Mouse (Mus musculus) cortical plate, adult 2 months (tissue): ENCODE measurements around the gene B3gat2. TPM values are rescaled to one million over a fixed set of nuclear protein-coding genes. Genes with fewer than 3 reads are reported as not detected.

ENCODE experiments used
- H3K27ac ChIP-seq: fragments of 200-500 bp; 2 replicates; pipeline ENCODE4 v1.5.1; 2012; ENCODE audit warnings: low read length, control low read depth, inconsistent platforms; ENCODE audit not compliant: insufficient read depth
- H3K4me1 ChIP-seq: fragments of 200-500 bp; 2 replicates; pipeline ENCODE4 v1.6.1; 2011; ENCODE audit warnings: low read length; ENCODE audit not compliant: control insufficient read depth, insufficient read depth
- H3K4me3 ChIP-seq: fragments of 200-500 bp; 2 replicates; pipeline ENCODE4 v1.5.1; 2011; ENCODE audit warnings: mild to moderate bottlenecking, low read length, control low read depth; ENCODE audit not compliant: insufficient read depth
- CTCF ChIP-seq: fragments of 200-500 bp; IDR thresholded peaks from 2 replicates; pipeline ENCODE4 v1.5.1; 2011; ENCODE audit warnings: mild to moderate bottlenecking, control low read depth, low read length; ENCODE audit not compliant: insufficient read depth; ENCODE audit errors: extremely low read depth
- POLR2A ChIP-seq: fragments of 200-500 bp; IDR thresholded peaks from 2 replicates; pipeline ENCODE4 v1.6.1; 2011; ENCODE audit warnings: mild to moderate bottlenecking, low read length, control low read depth; ENCODE audit not compliant: insufficient read depth; ENCODE audit errors: extremely low read depth
- polyA plus RNA-seq: library from polyadenylated mRNA; depleted of rRNA; stranded (reverse); fragments of >200 nt; gene quantifications from 2 replicates; pipeline ENCODE4 v1.2.3, GENCODE M21; 2012; rRNA removed

B3gat2 gene
- polyA plus RNA-seq, 1 experiment: 7.7 TPM

DNA sequence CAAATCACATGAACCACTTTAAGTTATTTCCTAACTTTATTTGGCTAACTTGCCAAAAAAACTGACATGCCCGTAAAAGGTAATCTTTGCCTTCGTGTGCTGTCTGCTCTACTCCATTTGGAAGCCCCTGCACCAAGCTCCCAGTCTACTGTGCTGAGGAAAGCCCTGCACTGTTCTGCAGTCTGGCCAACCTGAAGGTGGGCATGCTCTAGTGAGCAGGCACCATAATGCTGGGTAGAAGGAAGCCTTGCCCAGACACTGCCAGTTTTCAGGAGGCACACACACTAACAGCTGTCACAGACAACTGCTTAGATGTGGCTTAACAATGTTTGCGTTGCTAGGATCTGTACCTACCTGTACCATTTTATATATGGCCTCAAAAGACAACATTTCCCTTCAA, 94.1 kb downstream of the B3gat2 start:
- H3K27ac ChIP-seq: no peak overlapping the region
- H3K4me1 ChIP-seq: no peaks in the 10 kb centered on the region
- TF ChIP-seq POLR2A: no peak
- no peak for TF ChIP-seq CTCF
- no peak overlapping the region for H3K4me3 ChIP-seq

DNA sequence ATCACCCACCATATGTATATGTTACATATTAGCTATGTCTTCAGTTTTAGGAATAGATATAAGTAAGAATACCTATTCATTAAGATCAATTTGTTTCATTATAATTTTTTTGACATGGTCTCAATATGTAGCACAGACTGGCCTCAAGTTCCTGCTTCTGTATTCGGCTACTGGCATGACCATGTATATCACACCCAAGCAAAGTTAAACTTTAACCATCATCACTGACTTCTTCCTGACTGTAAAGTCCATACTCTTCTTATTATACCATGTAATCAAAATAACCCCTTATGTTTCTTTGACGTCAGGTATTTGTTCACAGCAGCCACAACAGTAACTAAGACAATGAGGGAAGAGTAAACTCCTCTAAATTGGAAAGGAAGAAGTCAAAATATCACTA, 99.4 kb downstream of the B3gat2 start:
- no peak for TF ChIP-seq CTCF
- no peak for TF ChIP-seq POLR2A
- Histone ChIP-seq H3K4me3 (no peak overlapping the region), H3K27ac (no peak overlapping the region), H3K4me1 (no peaks in the 10 kb centered on the region)

DNA sequence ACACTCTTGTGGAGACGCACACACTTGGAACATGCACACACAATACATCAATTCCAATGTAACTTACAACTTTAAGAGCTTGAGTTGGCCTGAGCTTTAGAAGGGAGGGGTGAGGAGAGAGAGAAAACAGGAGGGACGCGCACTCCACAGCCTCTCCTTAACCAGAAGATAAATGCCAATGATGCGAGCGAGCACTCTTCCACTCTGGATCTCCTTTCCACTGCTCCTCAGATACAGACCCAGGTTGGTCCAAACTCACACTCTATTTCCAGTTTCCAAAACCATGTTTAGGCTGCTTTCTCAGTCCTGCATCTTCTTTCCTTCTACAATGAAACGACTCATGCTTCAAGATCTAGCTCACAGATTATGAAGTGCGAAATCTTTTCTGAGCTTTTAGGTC, 104.0 kb downstream of the B3gat2 start:
- no peak overlapping the region for H3K4me3 ChIP-seq
- TF ChIP-seq CTCF (no peak), POLR2A (no peak)
- H3K4me1 ChIP-seq: peaks cover 4% of the 10 kb centered on the region
- H3K27ac ChIP-seq: no peak overlapping the region

DNA sequence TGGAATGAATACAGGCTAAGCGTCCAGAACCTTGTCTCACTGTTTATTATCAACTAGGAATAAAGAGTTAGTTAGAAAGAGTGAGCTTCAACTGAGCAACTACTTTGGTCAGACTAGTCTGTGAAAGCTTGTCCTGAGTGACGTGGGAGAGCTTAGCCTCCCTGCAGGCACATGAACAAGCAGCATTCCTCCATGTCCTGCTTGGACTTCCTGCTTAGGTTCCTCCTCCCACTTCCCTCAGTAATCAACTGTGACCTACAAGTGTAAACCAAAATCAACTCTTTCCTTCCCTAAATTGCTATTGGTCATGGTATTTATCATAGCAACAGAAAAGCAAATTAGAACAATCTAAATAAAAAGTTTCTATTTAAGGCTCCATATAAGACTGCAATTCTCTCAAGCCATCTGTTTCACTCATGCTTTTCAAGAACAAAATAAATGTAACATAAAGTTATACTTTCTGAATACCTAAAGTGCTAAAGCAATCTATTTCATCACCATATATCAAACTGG, 105.9 kb downstream of the B3gat2 start:
- Histone ChIP-seq H3K27ac (no peak overlapping the region; the same call in 1 of the 2 replicates), H3K4me3 (no peak overlapping the region), H3K4me1 (peaks cover 4% of the 10 kb centered on the region)
- TF ChIP-seq CTCF (no peak), POLR2A (no peak)

DNA sequence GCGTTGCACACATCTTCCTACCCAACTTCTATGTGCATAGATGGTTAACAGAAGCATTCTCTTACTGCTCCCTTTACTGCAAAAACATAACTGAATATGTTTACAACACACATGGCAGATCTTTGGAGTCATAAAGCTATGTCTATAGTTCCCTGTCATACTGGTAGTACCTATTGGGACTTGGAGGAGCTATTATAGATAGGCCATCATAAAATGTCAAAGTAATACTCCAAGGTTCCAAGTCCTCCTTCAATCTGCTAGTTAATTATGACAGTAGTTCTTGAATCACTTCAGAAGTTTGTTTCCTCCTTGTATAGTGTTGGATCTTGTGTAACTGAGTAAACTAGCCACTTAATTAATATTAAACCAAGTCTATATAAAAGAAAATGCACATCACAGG, 110.6 kb downstream of the B3gat2 start:
- Histone ChIP-seq H3K4me3 (no peak overlapping the region), H3K4me1 (peaks cover 2% of the 10 kb centered on the region), H3K27ac (no peak overlapping the region)
- TF ChIP-seq POLR2A: no peak
- TF ChIP-seq CTCF: no peak

DNA sequence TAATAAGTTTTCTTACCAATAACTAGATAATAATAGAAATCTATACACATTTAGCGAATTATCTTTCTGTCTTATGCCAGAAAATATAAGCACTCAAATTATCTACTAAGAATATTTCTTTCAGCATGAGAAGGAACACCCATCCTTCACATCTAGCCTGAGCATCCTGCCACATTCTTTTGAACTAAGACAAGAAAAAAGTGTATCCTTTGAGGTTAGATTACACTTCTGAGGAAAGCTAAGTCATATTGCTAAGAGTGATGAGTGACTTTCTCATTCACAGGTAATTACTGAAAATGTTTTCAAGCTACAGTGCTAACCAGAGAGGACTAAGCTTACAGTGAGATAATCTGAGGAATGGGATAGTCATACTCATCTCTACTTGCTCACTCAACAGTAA, 121.1 kb downstream of the B3gat2 start:
- H3K4me1 ChIP-seq: no peaks in the 10 kb centered on the region
- H3K27ac ChIP-seq: no peak overlapping the region
- H3K4me3 ChIP-seq: no peak overlapping the region
- TF ChIP-seq CTCF: no peak
- no peak for TF ChIP-seq POLR2A

DNA sequence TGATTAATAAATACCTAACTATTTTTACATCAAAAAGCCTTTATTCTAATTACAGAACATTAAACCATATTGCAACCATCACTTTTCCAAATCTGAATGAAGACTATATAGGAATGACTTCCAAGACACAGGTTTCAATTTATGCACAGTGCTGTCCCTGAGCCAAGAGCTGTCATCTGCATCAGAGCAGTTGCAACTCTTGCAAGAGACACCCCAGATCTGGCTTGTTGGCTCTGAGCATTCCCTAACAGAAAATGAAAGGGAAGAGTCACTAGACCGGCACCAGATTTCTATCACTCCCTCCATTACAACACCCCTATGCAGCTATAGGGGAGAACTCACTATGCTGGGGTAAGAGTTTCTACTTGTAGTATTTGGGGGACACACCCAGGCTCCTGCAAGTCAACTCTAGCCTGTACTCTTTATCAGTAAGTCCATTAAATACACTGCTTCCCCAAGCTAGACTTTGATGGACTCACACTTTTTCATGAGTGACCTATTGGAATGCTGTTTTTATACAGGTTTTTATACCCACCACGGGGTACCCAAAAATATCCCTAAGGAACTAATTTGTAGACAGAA, 122.6 kb downstream of the B3gat2 start:
- no peak for TF ChIP-seq CTCF
- TF ChIP-seq POLR2A: no peak
- H3K4me3 ChIP-seq: no peak overlapping the region
- H3K27ac ChIP-seq: no peak overlapping the region
- H3K4me1 ChIP-seq: no peaks in the 10 kb centered on the region

DNA sequence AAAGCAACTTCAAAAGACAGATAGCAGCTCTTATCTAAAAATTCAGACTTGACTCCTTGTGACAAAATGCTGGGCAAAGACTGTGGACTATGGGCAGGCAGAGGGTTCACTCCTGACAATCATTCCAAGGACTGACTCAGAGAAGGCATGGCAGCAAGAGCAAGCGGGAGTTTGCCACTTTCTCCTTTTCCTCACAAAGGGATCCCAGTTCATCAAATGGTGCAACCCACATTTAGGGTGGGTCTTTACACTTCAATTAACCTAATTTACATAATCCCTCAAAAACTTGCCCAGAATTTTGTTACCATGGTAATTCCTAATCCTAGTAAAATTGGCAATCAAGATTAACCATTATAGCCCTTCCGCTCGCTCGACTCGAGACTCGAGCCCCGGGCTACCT, 123.4 kb downstream of the B3gat2 start:
- Histone ChIP-seq H3K4me1 (no peaks in the 10 kb centered on the region), H3K4me3 (no peak overlapping the region), H3K27ac (no peak overlapping the region)
- TF ChIP-seq CTCF (no peak), POLR2A (no peak)

DNA sequence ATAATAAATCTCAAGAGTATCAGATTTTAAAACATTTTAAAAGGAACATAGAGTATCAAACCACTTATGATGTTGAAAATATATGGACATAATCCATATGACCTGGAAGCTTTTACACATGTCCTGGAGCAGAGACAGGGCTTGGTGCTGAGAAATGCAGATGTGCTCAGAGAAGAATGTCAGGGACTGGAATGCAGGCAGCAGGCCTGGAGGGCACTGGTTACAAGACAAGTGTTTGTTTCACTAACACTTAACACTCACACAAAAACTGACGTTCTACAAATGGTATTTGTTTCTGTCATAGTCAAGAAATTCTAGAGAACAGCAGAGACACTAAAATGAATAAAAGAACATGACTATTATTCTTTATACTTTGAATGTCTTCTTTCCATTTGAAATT, 130.5 kb downstream of the B3gat2 start:
- TF ChIP-seq POLR2A (no peak), CTCF (no peak)
- Histone ChIP-seq H3K4me1 (peaks cover 6% of the 10 kb centered on the region), H3K27ac (no peak overlapping the region), H3K4me3 (no peak overlapping the region)

Other genes starting within 250 kb of the B3gat2 start
- 143 and 156 TPM in 2 replicates for gene Smap1, start 160.6 kb downstream of the B3gat2 start, polyA plus RNA-seq
- 71.9 and 72.0 TPM in 2 replicates for gene Sdhaf4, start 243.9 kb downstream of the B3gat2 start, polyA plus RNA-seq